Mouse (Mus musculus) lung, adult 2 months (tissue): Measurements from ENCODE around the gene Dctn1.

ENCODE experiments used
- CTCF ChIP-seq: fragments of 200-500 bp; IDR thresholded peaks from 2 replicates; pipeline ENCODE4 v1.5.1; 2011; ENCODE audit warnings: mild to moderate bottlenecking, low read length, control low read depth; ENCODE audit not compliant: insufficient read depth
- POLR2A ChIP-seq: fragments of 200-500 bp; IDR thresholded peaks from 2 replicates; pipeline ENCODE4 v1.6.1; 2011; ENCODE audit warnings: low read depth, mild to moderate bottlenecking, control low read depth, low read length, borderline replicate concordance; ENCODE audit errors: extremely low read depth

DNA sequence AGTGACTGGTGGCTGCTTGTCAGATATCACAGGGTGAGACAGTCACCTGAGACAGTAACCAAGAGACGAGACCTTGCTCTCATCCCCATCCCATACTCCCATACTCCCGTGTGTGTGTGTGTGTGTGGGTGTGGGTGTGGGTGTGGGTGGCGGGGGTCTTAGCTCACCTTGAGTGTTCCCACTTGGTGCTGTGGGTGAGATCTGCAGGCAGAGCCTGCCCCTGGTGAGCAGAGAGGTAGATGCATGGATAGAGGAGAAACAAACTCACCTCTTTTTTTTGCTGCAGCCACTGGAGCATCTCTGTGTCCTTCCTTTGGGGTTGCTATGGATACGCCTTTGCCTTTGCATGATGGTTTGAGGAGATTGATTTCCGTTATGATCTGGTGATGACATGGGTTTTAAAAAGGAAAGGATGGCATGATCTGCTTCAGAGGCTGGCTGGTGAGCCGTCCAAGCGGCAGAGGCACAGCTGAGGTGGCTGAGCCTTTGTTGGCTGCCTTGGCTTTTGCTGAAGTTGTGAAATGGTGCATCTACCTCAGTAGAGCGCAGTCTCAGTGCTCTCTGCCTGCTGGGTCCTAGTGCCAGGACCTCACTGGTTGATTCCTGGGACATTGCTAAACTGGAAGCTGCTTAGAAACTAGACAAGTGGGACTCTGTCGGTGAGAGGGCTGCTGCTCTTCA, 6.7 kb downstream of the Dctn1 start:
- TF ChIP-seq POLR2A: no peak
- no peak for TF ChIP-seq CTCF
